ENCODE assay signal across 8 mouse cellular contexts in genomic region chr9:31131205-31131968, GRCm38 (mm10). TPM values are rescaled to one million over a fixed set of nuclear protein-coding genes. Genes with fewer than 3 reads are reported as not detected.
DNase-seq lines count a peak whose midpoint lies in the region; ATAC-seq and TF ChIP-seq lines count a peak whose summit lies in the region.

Gene St14 (minus strand): TSS chr9:31131853.

- ATAC-seq in forebrain, embryonic 12.5 days (ENCODE audit: low FRiP score), result peak; percentile 61
- peak; percentile 85 for ATAC-seq in kidney, embryonic 14.5 days (ENCODE audit: low FRiP score, low TSS enrichment)
- no peak for ATAC-seq in frontal cortex, adult (ENCODE audit: low TSS enrichment)

- DNase-seq in ovary, postnatal 36 days (ENCODE audit: low spot score), result peak; percentile 54
- no peak for DNase-seq in ovary, postnatal 14 days (ENCODE audit: low spot score)
- DNase-seq in lung, postnatal 10 days, result peak; percentile 80
- peak in 1 of 2 experiments; percentile 68 for DNase-seq in spleen, adult 2 months (ENCODE audit: low read depth in 1 of 2, low spot score in 2 of 2)
- no peak for DNase-seq in gastrocnemius, adult 8-10 months (ENCODE audit: low spot score in 2 of 2)

- no peak for TF ChIP-seq CTCF in spleen, adult 2 months (IDR thresholded peaks at IDR 0.05; ENCODE audit: extremely low read depth, insufficient read depth, insufficient read length, insufficient replicate concordance)

- peak within 1 kb of the TSS; percentile 51 for H3K9ac ChIP-seq in forebrain, embryonic 12.5 days
- H3K9ac ChIP-seq in kidney, embryonic 14.5 days (ENCODE audit: low read depth, low read length), result peak within 1 kb of the TSS; percentile 58

- peak within 1 kb of the TSS; percentile 80 for H3K4me2 ChIP-seq in forebrain, embryonic 12.5 days
- H3K4me2 ChIP-seq in kidney, embryonic 14.5 days (replicated peaks; ENCODE audit: low read depth, low read length), result peak within 1 kb of the TSS; percentile 82

- no peaks in the 10 kb centered on the region for H3K36me3 ChIP-seq in forebrain, embryonic 12.5 days (replicated peaks)
- H3K36me3 ChIP-seq in kidney, embryonic 14.5 days (ENCODE audit: control insufficient read depth, insufficient read depth, low read length), result no peaks in the 10 kb centered on the region
- no peaks in the 10 kb centered on the region for H3K36me3 ChIP-seq in spleen, adult 2 months (ENCODE audit: control insufficient read depth, insufficient read depth, low read length)

- peak within 1 kb of the TSS; percentile 47 for H3K4me3 ChIP-seq in forebrain, embryonic 12.5 days (replicated peaks)
- H3K4me3 ChIP-seq in kidney, embryonic 14.5 days (ENCODE audit: low read length), result peak within 1 kb of the TSS; percentile 57
- H3K4me3 ChIP-seq in spleen, adult 2 months (ENCODE audit: extremely low read depth, insufficient read depth, insufficient read length), result peak within 1 kb of the TSS; percentile 60

- H3K27ac ChIP-seq in forebrain, embryonic 12.5 days, result no peak within 1 kb of the TSS
- H3K27ac ChIP-seq in kidney, embryonic 14.5 days (ENCODE audit: low read depth, low read length), result no peak within 1 kb of the TSS
- H3K27ac ChIP-seq in spleen, adult 2 months (ENCODE audit: insufficient read depth, low read length), result no peak within 1 kb of the TSS; the same call in 1 of the 2 replicates

- H3K9me3 ChIP-seq in forebrain, embryonic 12.5 days, result no peaks in the 10 kb centered on the region
- H3K9me3 ChIP-seq in kidney, embryonic 14.5 days (ENCODE audit: control insufficient read depth, low read length), result no peaks in the 10 kb centered on the region

- H3K27me3 ChIP-seq in forebrain, embryonic 12.5 days, result peaks cover 79% of the 10 kb centered on the region
- H3K27me3 ChIP-seq in kidney, embryonic 14.5 days (ENCODE audit: control insufficient read depth, insufficient read depth, low read length), result peaks cover 41% of the 10 kb centered on the region
- H3K27me3 ChIP-seq in spleen, adult 2 months (ENCODE audit: control insufficient read depth, insufficient read depth, low read length), result 0 out of 2 replicates have a peak, but pooled peaks cover 2% of the 10 kb centered on the region

- no peak for TF ChIP-seq POLR2A in spleen, adult 2 months (IDR thresholded peaks at IDR 0.05; ENCODE audit: low read depth, low read length)

- peaks cover 19% of the 10 kb centered on the region for H3K4me1 ChIP-seq in forebrain, embryonic 12.5 days
- H3K4me1 ChIP-seq in kidney, embryonic 14.5 days (ENCODE audit: control insufficient read depth, insufficient read depth, low read length), result 0 out of 2 replicates have a peak, but pooled peaks cover 13% of the 10 kb centered on the region
- peaks cover 9% of the 10 kb centered on the region for H3K4me1 ChIP-seq in spleen, adult 2 months (ENCODE audit: control insufficient read depth, insufficient read depth, insufficient read length)

- WGBS in forebrain, embryonic 12.5 days, result under 1% methylated on average over 74 of the region's 74 CpGs
- under 1% methylated on average over 73 of the region's 74 CpGs for WGBS in kidney, embryonic 14.5 days
- WGBS in spleen, adult 2 months, result 1% methylated on average over 74 of the region's 74 CpGs

RNA-seq across cellular contexts. Expression of gene St14, which starts in this region (rescaled TPM):
- polyA plus RNA-seq in forebrain, embryonic 12.5 days (2016; fragmentation: Nextera tagmentation; extraction: Ambion mirVana), result 2.1 and 2.5 TPM in 2 replicates
- 15.4 and 28.0 TPM in 2 replicates for polyA plus RNA-seq in kidney, embryonic 14.5 days (2014; fragmentation: Nextera tagmentation; extraction: Ambion mirVana)
- 12.9 and 15.9 TPM in 2 replicates for polyA plus RNA-seq in spleen, adult 2 months (2012; rRNA removed)
- not detected for total RNA-seq in gastrocnemius, adult 8-10 months (2022)

Comparison
In these comparisons a context has a peak if more than half of its experiments do, and no peak if none do; other contexts are left out.
1. DNase-seq: peak in ovary, postnatal 36 days (single experiment) and lung, postnatal 10 days (single experiment); none in ovary, postnatal 14 days (single experiment) and gastrocnemius, adult 8-10 months (0 of 2).
2. Peak in every context shown above with its lines, with median percentiles within 50 percentile points of each other: H3K4me3 ChIP-seq.